Mouse (Mus musculus): Measurements from ENCODE around the gene Ap5z1.

Ap5z1 gene

GRCm38 (mm10) chr5:142463461-142464454 lies at the start of gene Ap5z1:
Gene Ap5z1 (plus strand): TSS chr5:142463944.
- peak; percentile 97 for DNase-seq

GRCm38 (mm10) chr5:142415401-142415800 lies 48.3 kb upstream of the Ap5z1 start:
- no peak for DNase-seq

GRCm38 (mm10) chr5:142416070-142416775 lies 47.5 kb upstream of the Ap5z1 start:
- DNase-seq, result no peak

DNA sequence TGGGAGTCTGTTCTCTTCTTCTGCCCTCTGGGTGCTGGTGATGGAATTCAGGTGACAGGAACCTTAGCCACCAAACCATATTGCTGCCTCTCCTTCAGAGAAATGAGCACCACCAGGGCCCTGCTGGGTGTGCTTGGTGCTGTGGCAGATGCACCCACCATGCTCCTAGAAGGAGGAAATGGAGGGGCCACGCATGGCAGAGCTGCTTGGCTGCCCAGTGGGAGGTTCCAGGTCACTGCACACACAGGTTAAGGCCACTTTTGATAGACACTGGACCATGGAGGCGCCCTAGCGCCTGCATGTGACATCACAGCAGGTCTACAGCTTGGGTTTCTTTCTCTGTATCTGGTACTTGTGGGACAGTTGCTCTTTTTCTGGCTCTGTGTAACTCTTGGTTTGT lies 46.6 kb upstream of the Ap5z1 start:
- no peak for DNase-seq

DNA sequence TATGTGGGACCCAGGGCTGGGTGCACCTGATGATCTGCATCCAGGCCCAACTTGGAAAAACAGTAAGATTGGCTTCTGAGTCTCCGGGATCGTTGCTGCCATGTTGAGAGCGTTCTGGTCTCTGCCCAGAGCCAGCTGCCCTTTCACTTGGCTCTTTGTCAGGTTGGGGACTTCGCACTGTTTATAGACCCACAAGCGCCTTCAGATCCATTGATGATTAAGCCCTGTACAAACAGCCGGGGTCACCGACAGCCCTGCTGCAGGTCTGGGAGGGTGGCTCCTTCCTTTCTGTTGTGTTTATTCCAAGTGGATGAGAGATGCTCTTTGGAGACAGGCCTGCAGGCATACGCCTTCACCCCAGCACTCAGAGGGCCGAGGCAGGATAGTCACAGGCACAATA lies 45.9 kb upstream of the Ap5z1 start:
- no peak for DNase-seq

- no peak for DNase-seq
Measured at GRCm38 (mm10) chr5:142418419-142418818, 45.3 kb upstream of the Ap5z1 start.

DNA sequence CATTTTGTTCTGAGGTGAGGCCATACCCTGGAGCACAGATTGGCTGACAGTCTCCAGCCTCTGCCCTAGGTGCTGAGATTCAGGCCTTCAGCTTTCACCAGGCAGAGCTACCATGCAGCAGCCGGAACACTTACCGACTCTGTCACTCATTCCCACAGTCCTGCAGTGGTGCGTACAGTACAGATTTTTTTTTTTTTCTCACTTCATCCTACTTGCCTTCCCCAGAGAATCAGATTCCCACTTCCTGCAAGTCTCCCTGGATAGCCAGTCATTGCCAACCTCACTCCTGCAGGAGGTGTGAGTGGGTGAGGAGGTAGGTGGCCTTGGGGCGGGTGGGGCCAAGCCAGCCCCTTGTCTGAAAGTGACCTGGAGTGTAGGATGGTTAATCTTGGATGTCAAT lies 43.4 kb upstream of the Ap5z1 start:
- DNase-seq, result no peak

DNA sequence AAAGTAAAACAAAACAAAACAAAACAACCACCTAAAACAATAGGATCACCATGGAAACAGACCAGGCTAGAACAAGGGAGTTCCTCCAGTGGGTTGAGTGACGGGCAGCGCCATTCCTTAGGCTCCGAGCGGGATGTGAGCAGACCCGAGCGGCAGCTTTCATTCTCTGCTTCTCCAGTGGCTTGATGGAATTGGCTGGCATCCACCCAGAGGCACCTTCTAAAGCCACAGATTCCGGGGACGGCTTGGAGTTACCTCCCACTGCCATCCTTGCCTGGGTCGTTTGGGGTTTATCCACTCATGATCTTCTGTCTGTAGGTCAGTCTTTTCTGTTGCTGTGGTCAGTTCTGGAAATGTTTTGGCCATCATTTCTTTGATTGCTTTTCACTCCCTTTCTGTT lies 42.8 kb upstream of the Ap5z1 start:
- no peak for DNase-seq

- no peak for DNase-seq
Measured at GRCm38 (mm10) chr5:142421886-142422285, 41.9 kb upstream of the Ap5z1 start.

DNA sequence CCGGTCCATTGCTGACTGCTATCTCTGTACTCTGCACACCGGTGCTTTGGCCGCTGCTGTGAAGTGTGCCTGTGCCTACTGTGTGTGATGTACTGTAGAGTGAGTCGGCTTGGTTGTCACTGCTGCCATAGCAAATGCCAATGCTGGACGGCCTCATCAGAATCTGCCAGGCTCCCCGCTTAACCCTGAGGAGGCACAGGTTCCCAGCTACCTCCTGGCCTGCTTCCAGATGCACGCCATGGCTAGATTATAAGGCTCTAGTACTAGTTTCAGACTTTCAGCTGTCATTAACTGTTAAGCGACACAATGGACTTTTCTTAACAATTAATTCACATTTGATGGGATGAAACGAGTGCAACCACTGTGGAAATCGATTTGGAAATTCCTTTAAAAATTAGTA lies 40.6 kb upstream of the Ap5z1 start:
- no peak for DNase-seq

GRCm38 (mm10) chr5:142423701-142424100 lies 40.0 kb upstream of the Ap5z1 start:
- no peak for DNase-seq

DNA sequence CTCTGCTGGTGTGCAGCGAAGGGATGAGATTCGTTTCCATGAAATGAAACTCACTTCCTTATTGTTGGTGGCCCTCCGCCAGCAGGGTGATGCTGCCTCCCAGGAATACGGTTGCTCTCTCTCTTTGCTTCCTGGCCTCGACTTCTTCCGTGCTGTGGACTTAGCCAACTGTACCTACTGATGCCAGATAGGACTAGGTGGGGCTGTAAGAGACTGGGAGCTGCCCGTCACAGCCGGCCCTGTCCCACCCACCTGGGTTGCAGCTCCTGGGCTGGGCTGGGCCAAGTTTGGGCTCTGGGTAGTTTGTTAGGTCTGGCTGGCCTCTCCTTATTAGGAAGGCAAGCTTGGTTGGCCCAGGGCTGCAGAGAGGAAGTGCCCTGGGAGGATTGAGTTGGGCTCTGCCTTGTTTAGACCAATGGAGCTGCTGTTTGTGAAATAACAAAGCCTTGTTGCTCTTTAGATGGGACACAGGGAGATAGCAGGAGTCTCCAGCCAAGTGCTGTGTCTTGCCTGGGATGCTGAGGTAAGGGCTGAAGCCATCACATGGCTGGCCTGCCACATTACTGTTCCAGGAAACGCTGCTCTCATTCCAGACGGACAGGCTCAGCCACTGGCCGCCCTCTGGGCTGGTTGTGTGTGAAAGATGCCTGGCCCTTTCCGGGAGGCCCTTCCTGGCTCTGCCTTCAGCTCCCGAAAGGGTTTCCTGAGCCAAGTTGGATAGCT lies 39.0 kb upstream of the Ap5z1 start:
- peak; percentile 80 for DNase-seq

GRCm38 (mm10) chr5:142426476-142426875 lies 37.3 kb upstream of the Ap5z1 start:
- no peak for DNase-seq

DNA sequence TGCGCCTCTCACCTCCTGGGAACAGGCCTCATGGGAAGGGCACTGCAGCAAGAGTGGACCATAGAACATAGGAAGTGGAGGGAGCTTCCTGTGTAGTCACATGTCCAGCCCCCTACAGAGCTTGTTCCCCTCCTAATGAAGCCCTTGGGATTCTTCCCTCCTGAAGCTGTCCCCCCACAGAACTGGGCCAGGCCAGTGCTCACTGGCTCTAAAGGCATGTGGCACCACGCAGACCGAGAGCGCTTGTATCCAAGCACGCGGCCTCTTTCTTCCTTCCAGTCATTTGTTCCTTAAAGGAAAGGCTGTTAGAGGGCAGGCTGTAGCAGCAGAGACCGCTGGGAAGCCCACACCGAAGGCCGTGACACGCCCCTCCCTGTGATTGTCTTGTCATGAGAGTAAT lies 35.9 kb upstream of the Ap5z1 start:
- DNase-seq, result no peak

DNA sequence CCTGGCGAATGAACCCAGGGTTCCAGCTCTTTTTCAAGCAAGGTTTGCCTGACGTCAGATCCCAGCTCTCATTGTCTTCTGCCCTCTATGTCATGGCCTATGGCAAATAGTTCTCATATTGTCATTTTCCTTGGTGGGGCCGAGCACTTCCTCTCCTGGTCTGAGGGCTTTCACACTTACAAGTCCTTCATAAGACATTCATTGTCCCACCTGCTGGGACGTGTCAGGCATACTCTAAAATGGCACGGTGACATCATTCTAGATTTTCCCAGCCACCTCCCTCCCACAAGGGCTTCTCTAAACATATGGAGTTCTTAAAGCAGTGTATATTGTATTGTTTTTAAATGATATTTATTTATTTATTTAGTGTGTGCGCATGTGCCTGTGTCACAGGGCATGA lies 35.1 kb upstream of the Ap5z1 start:
- DNase-seq, result no peak

DNA sequence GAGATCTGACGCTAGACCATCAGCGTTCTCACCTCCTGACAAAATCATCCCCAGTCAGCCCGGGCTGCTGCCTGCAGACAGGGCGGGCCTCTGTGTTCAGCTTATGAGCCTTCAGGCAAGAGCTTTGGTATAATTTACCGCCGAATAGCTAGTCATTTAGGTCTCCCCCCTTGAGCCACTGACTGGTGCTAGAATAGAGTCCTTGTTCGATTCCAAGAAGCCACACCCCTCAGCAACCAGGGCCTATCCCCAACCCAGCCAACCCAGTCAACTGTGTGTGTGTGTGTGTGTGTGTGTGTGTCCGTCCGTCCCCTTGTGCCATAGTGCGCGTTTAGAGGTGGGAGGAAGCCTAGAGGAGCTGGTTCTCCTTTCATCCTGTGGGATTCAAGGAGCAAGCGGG lies 32.7 kb upstream of the Ap5z1 start:
- no peak for DNase-seq

GRCm38 (mm10) chr5:142431811-142432434 lies 31.8 kb upstream of the Ap5z1 start:
- DNase-seq, result no peak

DNA sequence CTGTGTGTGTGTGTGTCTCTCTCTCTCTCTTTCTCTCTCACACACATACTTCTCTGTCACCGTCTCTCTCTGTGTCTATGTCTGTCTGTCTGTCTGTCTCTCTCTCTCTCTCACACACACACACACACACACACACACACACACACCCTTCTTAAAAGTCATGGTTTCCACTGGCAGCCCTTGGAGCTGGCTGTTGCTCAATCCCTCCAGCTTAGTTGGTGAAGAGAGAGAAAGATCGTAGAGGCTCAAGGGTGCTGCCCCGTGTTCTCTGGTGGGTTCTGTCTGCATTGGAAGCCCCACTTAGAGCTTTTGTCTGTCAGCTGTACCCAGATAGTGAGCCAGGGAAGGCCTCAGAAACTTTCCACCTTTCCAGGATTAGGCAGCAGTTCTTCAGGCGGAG lies 31.0 kb upstream of the Ap5z1 start:
- DNase-seq, result no peak

DNA sequence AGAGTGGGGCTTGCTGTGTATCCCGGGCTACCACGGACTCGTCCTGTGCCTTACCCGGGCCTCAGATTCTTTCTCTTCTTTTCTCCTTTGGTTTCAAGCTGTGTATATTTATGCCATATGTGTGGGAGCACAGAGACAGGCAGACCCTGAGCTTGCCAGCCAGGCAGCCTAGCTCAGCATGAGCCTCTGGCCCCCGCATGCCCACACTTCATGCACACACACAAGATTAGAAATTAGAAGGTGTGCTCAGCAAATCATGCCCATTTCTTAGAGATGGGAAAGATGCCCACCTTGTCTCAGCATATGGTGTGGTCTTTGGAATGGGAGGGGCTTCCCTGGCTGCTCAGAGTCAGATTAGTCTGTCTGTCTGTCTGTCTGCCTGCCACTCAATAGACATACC lies 29.7 kb upstream of the Ap5z1 start:
- DNase-seq, result no peak

GRCm38 (mm10) chr5:142435736-142436135 lies 28.0 kb upstream of the Ap5z1 start:
- DNase-seq, result no peak

DNA sequence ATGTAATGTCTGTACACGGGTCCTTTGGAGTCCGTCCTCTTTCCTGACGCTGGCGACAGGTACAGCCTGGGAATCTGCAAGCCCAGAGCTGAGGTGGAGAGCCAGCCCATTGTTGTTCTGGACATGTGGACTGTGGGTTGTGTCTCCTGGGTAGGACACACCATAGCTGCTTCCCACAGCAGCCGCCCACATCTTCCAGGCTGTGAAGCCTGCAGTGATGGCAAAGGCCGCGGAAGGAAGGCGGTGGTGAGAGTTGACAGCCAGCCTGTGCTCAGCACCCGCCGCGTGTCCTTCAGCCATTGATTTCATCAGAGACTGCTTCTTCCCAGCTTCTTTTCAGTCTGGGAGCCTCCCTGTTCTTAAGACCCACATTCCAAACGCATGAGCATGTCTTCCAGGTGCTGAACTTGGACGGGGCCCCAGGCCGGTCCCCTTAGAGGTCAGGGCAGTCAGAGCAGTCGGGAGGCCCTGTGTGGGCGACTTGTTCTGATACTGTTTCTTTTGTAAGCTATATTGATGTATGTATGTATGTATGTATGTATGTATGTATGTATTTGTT lies 25.3 kb upstream of the Ap5z1 start:
- no peak for DNase-seq

GRCm38 (mm10) chr5:142439911-142440432 lies 23.8 kb upstream of the Ap5z1 start:
- DNase-seq, result peak; percentile 50
